Mouse (Mus musculus) cerebellum, adult 2 months (tissue): ENCODE measurements around the gene Arap2.

Experiments
- CTCF ChIP-seq: fragments of 200-500 bp; IDR thresholded peaks from 2 replicates; pipeline ENCODE4 v1.5.1; 2011; ENCODE audit warnings: low read depth, mild to moderate bottlenecking, control low read depth, low read length, moderate library complexity, borderline replicate concordance; ENCODE audit not compliant: insufficient read depth
- POLR2A ChIP-seq: fragments of 200-500 bp; IDR thresholded peaks from 2 replicates; pipeline ENCODE4 v1.6.1; 2011; ENCODE audit warnings: low read length, control low read depth, borderline replicate concordance; ENCODE audit not compliant: insufficient read depth

DNA sequence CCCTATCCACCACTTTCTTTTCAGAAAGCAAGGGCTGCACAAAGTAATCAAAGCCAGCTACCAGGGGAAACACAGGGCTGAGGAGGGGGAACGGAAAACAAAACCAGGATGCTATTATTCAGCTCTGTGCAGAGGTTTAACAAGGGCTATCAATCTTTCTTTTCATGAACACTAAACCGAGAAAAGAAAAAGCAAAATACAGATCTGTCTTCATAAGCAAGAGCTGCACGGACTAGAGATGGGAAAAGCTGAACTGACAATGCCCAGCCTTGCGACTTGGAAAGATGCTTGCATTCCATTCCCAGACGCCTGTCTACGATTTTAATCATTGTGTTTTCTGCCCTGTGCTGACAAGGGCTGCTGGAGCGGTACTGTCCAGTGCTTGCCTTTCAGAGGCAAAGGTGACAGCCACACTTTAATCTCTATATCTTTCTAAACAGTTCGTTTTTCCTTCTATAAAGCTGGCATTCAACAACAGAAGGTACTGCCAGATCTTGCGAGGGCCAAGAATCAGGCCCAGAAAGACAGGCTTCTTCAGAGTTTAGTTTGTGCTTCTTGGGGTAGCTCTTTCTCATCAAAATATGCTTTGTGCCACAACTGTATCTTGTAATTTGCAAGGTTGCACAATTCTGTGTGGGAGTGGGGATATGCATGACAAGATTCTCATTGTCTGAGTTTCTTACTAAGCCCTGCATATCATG, 93.1 kb downstream of the Arap2 start:
- no peak for TF ChIP-seq POLR2A
- TF ChIP-seq CTCF, result no peak
